Mouse (Mus musculus) embryonic facial prominence, embryonic 13.5 days (tissue): Measurements from ENCODE around the gene Gm21518. TPM values are rescaled to one million over a fixed set of nuclear protein-coding genes. Genes with fewer than 3 reads are reported as not detected.
"Not testable (repeated sequence)": the region's sequence is repeated elsewhere in the genome, so short reads cannot be mapped to it uniquely, and the experiment has no call there.

ENCODE experiments used
- ATAC-seq: fragments of 200-750 bp; cut with Nextera tagmentation; 2 replicates; pipeline ENCODE4 v1.8.0; 2017; ENCODE audit warnings: low read depth; ENCODE audit not compliant: insufficient number of reproducible peaks, insufficient read depth, low FRiP score, low TSS enrichment
- H3K27ac ChIP-seq: fragments of 300-500 bp; sonication (generic); 2 replicates; pipeline ENCODE4 v1.5.1; 2015; ENCODE audit warnings: moderate library complexity, mild to moderate bottlenecking, inconsistent platforms
- H3K27me3 ChIP-seq: fragments of 300-500 bp; sonication (generic); 2 replicates; pipeline ENCODE4 v1.6.1; 2015; ENCODE audit warnings: mild to moderate bottlenecking, inconsistent platforms
- H3K36me3 ChIP-seq: fragments of 300-500 bp; sonication (generic); 2 replicates; pipeline ENCODE4 v1.6.1; 2015; ENCODE audit warnings: mild to moderate bottlenecking, inconsistent platforms
- H3K4me1 ChIP-seq: fragments of 300-500 bp; sonication (generic); 2 replicates; pipeline ENCODE4 v1.6.1; 2015; ENCODE audit warnings: inconsistent platforms
- H3K4me2 ChIP-seq: fragments of 300-500 bp; sonication (generic); 2 replicates; pipeline ENCODE4 v1.6.1; 2015; ENCODE audit warnings: moderate library complexity, mild to moderate bottlenecking, inconsistent platforms
- H3K4me3 ChIP-seq: fragments of 300-500 bp; sonication (generic); 2 replicates; pipeline ENCODE4 v1.5.1; 2015; ENCODE audit warnings: mild to moderate bottlenecking, inconsistent platforms
- H3K9ac ChIP-seq: fragments of 300-500 bp; sonication (generic); 2 replicates; pipeline ENCODE4 v1.6.1; 2015; ENCODE audit warnings: mild to moderate bottlenecking, inconsistent platforms
- H3K9me3 ChIP-seq: fragments of 300-500 bp; sonication (generic); 2 replicates; pipeline ENCODE4 v1.6.1; 2016; ENCODE audit warnings: inconsistent platforms
- WGBS: fragments of 180-500 bp; shearing (Covaris S2); methylation state at CpG from one replicate; pipeline ENCODE4 v1.1.7; 2015; ENCODE audit warnings: mixed read lengths; 5-methylcytosine and 5-hydroxymethylcytosine counted together
- polyA plus RNA-seq: library from polyadenylated mRNA; unstranded; fragments of >200 nt; fragmentation: Nextera tagmentation; extraction: Ambion mirVana; gene quantifications from 2 replicates; pipeline ENCODE4 v1.2.1, GENCODE M21; 2015

Gm21518 gene
- polyA plus RNA-seq = not detected in 2 replicates

GRCm38 (mm10) chrY:62190566-62190965, at the start of gene Gm21518:
Gene Gm21518, plus strand, starts transcription at chrY:62190866.
- H3K27ac ChIP-seq, H3K27me3 ChIP-seq, ATAC-seq, H3K36me3 ChIP-seq, H3K4me3 ChIP-seq, H3K9ac ChIP-seq, H3K4me2 ChIP-seq, H3K4me1 ChIP-seq, H3K9me3 ChIP-seq: not testable (repeated sequence)
- no CpG with 5 or more reads among the region's 6 CpGs for WGBS
